Mouse (Mus musculus): ENCODE measurements at regions not wholly inside any gene's neighbourhood (a gene's known extent, or its start where the extent isn't known, plus 50 kb on each side); places are given as distances from the start of the nearest gene placed in this dataset.

DNA sequence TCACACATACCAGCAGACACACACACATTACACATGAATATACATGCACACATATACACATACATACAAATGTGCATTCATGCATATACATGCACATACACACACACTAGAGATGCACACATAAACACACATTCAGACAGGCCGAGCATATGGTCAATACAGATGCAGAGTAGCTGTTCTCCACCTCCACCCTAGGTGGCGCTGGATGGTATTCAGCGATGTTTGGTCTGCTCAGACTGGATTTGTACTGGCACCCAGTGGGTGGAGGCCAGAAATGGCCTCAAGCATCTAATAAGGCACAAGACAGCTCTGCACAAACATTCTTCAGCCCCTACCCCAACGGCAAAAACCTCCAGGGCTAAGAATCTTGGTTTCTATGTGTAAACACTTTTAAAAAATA is 578.3 kb upstream of the Mki67 start:
- no peaks in the 10 kb centered on the region for H3K36me3 ChIP-seq (ENCODE audit: control insufficient read depth, insufficient read depth)
- H3K79me3 ChIP-seq (ENCODE audit: low read depth): no peaks in the 10 kb centered on the region
- no peaks in the 10 kb centered on the region for H3K79me2 ChIP-seq (ENCODE audit: control insufficient read depth, insufficient read depth)
- H3K27me3 ChIP-seq (ENCODE audit: control insufficient read depth, insufficient read depth, insufficient read length): no peaks in the 10 kb centered on the region
- no peak overlapping the region for H3K4me3 ChIP-seq (ENCODE audit: insufficient read depth, poor library complexity, severe bottlenecking)
- TF ChIP-seq CEBPB (IDR thresholded peaks at IDR 0.05; ENCODE audit: low read depth) (no peak), MAX (IDR thresholded peaks at IDR 0.05) (no peak), CTCF (IDR thresholded peaks at IDR 0.05; ENCODE audit: control insufficient read depth, insufficient read depth, insufficient read length) (no peak), USF1 (IDR thresholded peaks at IDR 0.05; ENCODE audit: low read depth) (no peak), FOSL1 (IDR thresholded peaks at IDR 0.05; ENCODE audit: insufficient read depth, low read length, poor library complexity, severe bottlenecking) (no peak), MYOD1 (IDR thresholded peaks at IDR 0.05; ENCODE audit: control insufficient read depth, insufficient read length, low read depth) (no peak), MYOG (IDR thresholded peaks at IDR 0.05; ENCODE audit: control insufficient read depth, extremely low read depth, insufficient read length) (no peak)
- H3ac ChIP-seq (ENCODE audit: control insufficient read depth, insufficient read length, low read depth): no peak overlapping the region

DNA sequence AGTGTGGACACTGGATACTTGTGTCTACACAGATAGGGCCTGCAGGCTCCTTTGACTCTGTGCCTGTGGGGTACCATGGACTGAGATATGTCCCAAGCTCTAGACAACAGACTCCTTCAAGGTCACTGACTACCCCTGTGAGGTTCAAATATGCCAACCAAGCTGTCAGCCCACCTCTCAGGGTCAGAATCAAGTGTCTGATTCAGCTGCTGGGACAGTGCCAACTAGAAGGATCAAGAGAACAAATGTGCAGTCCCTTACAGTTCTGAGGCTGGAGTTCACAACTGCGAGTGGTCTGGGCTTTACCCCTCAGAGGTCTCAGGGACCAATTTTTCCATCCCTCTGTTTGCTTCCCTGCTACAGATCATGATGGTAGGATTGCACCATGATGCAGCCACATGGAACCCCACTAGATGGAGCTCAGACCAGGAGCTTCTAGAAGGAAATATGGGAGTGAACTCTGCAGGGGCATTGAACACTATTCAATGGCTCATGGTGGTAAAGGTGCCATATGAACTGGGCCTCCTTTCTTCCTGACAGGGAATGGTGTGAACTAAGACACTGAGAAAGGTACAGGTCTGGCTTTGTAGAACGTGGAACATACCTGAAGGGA is 581.8 kb upstream of the Mki67 start:
- Histone ChIP-seq H3K36me3 (ENCODE audit: control insufficient read depth, insufficient read depth) (no peaks in the 10 kb centered on the region), H3K79me2 (ENCODE audit: control insufficient read depth, insufficient read depth) (no peaks in the 10 kb centered on the region), H3K4me3 (ENCODE audit: insufficient read depth, poor library complexity, severe bottlenecking) (no peak overlapping the region), H3ac (ENCODE audit: control insufficient read depth, insufficient read length, low read depth) (no peak overlapping the region), H3K79me3 (ENCODE audit: low read depth) (no peaks in the 10 kb centered on the region), H3K27me3 (ENCODE audit: control insufficient read depth, insufficient read depth, insufficient read length) (no peaks in the 10 kb centered on the region)
- TF ChIP-seq MYOD1 (IDR thresholded peaks at IDR 0.05; ENCODE audit: control insufficient read depth, insufficient read length, low read depth) (no peak), FOSL1 (IDR thresholded peaks at IDR 0.05; ENCODE audit: insufficient read depth, low read length, poor library complexity, severe bottlenecking) (no peak), MYOG (IDR thresholded peaks at IDR 0.05; ENCODE audit: control insufficient read depth, extremely low read depth, insufficient read length) (no peak), CEBPB (IDR thresholded peaks at IDR 0.05; ENCODE audit: low read depth) (no peak), USF1 (IDR thresholded peaks at IDR 0.05; ENCODE audit: low read depth) (no peak), CTCF (IDR thresholded peaks at IDR 0.05; ENCODE audit: control insufficient read depth, insufficient read depth, insufficient read length) (no peak), MAX (IDR thresholded peaks at IDR 0.05) (no peak)

DNA sequence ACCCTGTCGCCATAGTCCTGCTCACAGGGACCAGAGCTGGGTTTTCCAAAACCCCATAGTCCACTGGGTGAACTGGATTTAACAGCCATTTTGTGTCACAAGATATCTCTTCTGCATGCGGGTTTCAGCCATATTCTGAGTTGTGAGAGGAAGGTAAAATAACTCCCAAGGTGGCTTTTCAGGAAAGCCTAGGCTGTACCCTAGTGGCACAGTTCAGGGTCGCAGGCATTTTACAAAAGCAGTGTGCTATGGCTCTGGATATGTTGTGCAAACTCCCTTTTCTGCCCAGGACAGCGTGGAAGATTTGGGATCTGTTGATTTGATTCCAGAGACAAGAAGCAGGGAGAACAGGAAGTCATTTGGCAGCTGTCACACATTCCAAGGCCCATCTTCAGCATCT is 588.3 kb upstream of the Mgmt start:
- no peaks in the 10 kb centered on the region for H3K79me3 ChIP-seq (ENCODE audit: low read depth)
- H3K79me2 ChIP-seq (ENCODE audit: control insufficient read depth, insufficient read depth): no peaks in the 10 kb centered on the region
- no peaks in the 10 kb centered on the region for H3K36me3 ChIP-seq (ENCODE audit: control insufficient read depth, insufficient read depth)
- H3K27me3 ChIP-seq (ENCODE audit: control insufficient read depth, insufficient read depth, insufficient read length): no peaks in the 10 kb centered on the region
- H3ac ChIP-seq (ENCODE audit: control insufficient read depth, insufficient read length, low read depth): no peak overlapping the region
- H3K4me3 ChIP-seq (ENCODE audit: insufficient read depth, poor library complexity, severe bottlenecking): no peak overlapping the region
- no peak for TF ChIP-seq USF1 (IDR thresholded peaks at IDR 0.05; ENCODE audit: low read depth)
- no peak for TF ChIP-seq MAX (IDR thresholded peaks at IDR 0.05)
- no peak for TF ChIP-seq MYOG (IDR thresholded peaks at IDR 0.05; ENCODE audit: control insufficient read depth, extremely low read depth, insufficient read length)
- no peak for TF ChIP-seq FOSL1 (IDR thresholded peaks at IDR 0.05; ENCODE audit: insufficient read depth, low read length, poor library complexity, severe bottlenecking)
- no peak for TF ChIP-seq MYOD1 (IDR thresholded peaks at IDR 0.05; ENCODE audit: control insufficient read depth, insufficient read length, low read depth)
- no peak for TF ChIP-seq CEBPB (IDR thresholded peaks at IDR 0.05; ENCODE audit: low read depth)
- TF ChIP-seq CTCF (IDR thresholded peaks at IDR 0.05; ENCODE audit: control insufficient read depth, insufficient read depth, insufficient read length): no peak

DNA sequence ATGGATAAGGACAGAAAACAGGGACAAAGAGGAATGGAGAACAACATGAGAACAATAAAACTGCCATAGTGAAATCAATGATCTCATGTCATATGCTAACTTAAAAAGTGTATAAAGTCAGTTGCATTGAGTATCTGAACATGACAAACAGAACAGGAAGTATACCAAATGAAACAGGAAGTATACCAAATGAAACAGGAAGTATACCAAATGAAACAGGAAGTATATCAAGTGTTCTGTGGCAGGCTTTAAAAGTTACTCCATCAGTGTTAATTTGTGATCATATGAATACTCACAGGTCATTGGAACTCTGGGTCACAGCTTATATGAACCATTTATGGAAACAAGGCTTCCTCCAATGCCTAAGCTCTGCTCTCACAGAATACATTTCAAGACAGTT is 585.6 kb upstream of the Mgmt start:
- no peaks in the 10 kb centered on the region for H3K79me3 ChIP-seq (ENCODE audit: low read depth)
- TF ChIP-seq FOSL1 (IDR thresholded peaks at IDR 0.05; ENCODE audit: insufficient read depth, low read length, poor library complexity, severe bottlenecking) (no peak), MAX (IDR thresholded peaks at IDR 0.05) (no peak), CTCF (IDR thresholded peaks at IDR 0.05; ENCODE audit: control insufficient read depth, insufficient read depth, insufficient read length) (no peak), MYOG (IDR thresholded peaks at IDR 0.05; ENCODE audit: control insufficient read depth, extremely low read depth, insufficient read length) (no peak), MYOD1 (IDR thresholded peaks at IDR 0.05; ENCODE audit: control insufficient read depth, insufficient read length, low read depth) (no peak), CEBPB (IDR thresholded peaks at IDR 0.05; ENCODE audit: low read depth) (no peak), USF1 (IDR thresholded peaks at IDR 0.05; ENCODE audit: low read depth) (no peak)
- H3K79me2 ChIP-seq (ENCODE audit: control insufficient read depth, insufficient read depth): no peaks in the 10 kb centered on the region
- H3ac ChIP-seq (ENCODE audit: control insufficient read depth, insufficient read length, low read depth): no peak overlapping the region
- H3K4me3 ChIP-seq (ENCODE audit: insufficient read depth, poor library complexity, severe bottlenecking): no peak overlapping the region
- H3K36me3 ChIP-seq (ENCODE audit: control insufficient read depth, insufficient read depth): no peaks in the 10 kb centered on the region
- H3K27me3 ChIP-seq (ENCODE audit: control insufficient read depth, insufficient read depth, insufficient read length): no peaks in the 10 kb centered on the region

DNA sequence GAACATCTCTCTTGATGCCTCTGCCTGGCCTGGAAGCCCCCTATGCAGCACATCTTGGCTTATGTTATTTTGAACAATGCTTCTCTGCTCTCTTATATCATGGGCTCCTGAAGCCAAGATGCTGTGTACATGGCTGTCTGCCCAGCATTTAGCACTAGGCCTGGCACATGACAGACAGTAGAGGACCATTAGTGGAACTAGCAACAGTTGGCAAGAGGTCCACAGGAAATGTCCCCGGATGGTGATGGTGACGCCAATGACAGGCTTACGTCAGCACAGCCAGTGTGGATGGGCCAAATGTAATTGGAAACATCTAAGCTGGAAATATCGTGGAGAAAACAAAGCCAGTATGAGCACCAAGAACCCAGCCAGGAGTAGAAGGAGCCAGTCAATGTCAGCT is 567.1 kb upstream of the Mgmt start:
- Histone ChIP-seq H3K4me3 (ENCODE audit: insufficient read depth, poor library complexity, severe bottlenecking) (no peak overlapping the region), H3K79me2 (ENCODE audit: control insufficient read depth, insufficient read depth) (no peaks in the 10 kb centered on the region), H3ac (ENCODE audit: control insufficient read depth, insufficient read length, low read depth) (no peak overlapping the region), H3K79me3 (ENCODE audit: low read depth) (no peaks in the 10 kb centered on the region), H3K36me3 (ENCODE audit: control insufficient read depth, insufficient read depth) (no peaks in the 10 kb centered on the region), H3K27me3 (ENCODE audit: control insufficient read depth, insufficient read depth, insufficient read length) (no peaks in the 10 kb centered on the region)
- no peak for TF ChIP-seq FOSL1 (IDR thresholded peaks at IDR 0.05; ENCODE audit: insufficient read depth, low read length, poor library complexity, severe bottlenecking)
- TF ChIP-seq MYOD1 (IDR thresholded peaks at IDR 0.05; ENCODE audit: control insufficient read depth, insufficient read length, low read depth): no peak
- no peak for TF ChIP-seq MYOG (IDR thresholded peaks at IDR 0.05; ENCODE audit: control insufficient read depth, extremely low read depth, insufficient read length)
- no peak for TF ChIP-seq CEBPB (IDR thresholded peaks at IDR 0.05; ENCODE audit: low read depth)
- no peak for TF ChIP-seq MAX (IDR thresholded peaks at IDR 0.05)
- no peak for TF ChIP-seq CTCF (IDR thresholded peaks at IDR 0.05; ENCODE audit: control insufficient read depth, insufficient read depth, insufficient read length)
- TF ChIP-seq USF1 (IDR thresholded peaks at IDR 0.05; ENCODE audit: low read depth): no peak
